Mouse (Mus musculus) cerebellum, adult (tissue): ENCODE data around the gene Flnb.

Source experiments
- ATAC-seq: cut with Nextera tagmentation; 2 replicates; pipeline ENCODE4 v1.9.2; 2017; ENCODE audit warnings: mild to moderate bottlenecking, moderate library complexity, mixed read lengths; ENCODE audit not compliant: insufficient number of reproducible peaks, low FRiP score, low TSS enrichment

Gene Flnb

GRCm38 (mm10) chr14:7888811-7889651 is 71.3 kb downstream of the Flnb start:
- ATAC-seq: peak; percentile 67; the same call in 1 of the 2 replicates

- ATAC-seq: no peak
Observed at GRCm38 (mm10) chr14:7889834-7890233, 72.1 kb downstream of the Flnb start.

GRCm38 (mm10) chr14:7891401-7891800 is 73.6 kb downstream of the Flnb start:
- no peak for ATAC-seq

GRCm38 (mm10) chr14:7896126-7896525 is 78.4 kb downstream of the Flnb start:
- no peak for ATAC-seq

- no peak for ATAC-seq
Observed at GRCm38 (mm10) chr14:7896699-7897098, 78.9 kb downstream of the Flnb start.

- ATAC-seq: no peak
Observed at GRCm38 (mm10) chr14:7899986-7900385, 82.2 kb downstream of the Flnb start.

GRCm38 (mm10) chr14:7900481-7901049 is 82.8 kb downstream of the Flnb start:
- no peak for ATAC-seq

GRCm38 (mm10) chr14:7901484-7902240 is 83.9 kb downstream of the Flnb start:
- no peak for ATAC-seq

GRCm38 (mm10) chr14:7907058-7907457 is 89.3 kb downstream of the Flnb start:
- ATAC-seq: no peak

- ATAC-seq: no peak
Observed at GRCm38 (mm10) chr14:7909472-7909871, 91.7 kb downstream of the Flnb start.

- no peak for ATAC-seq
Observed at GRCm38 (mm10) chr14:7913842-7914241, 96.1 kb downstream of the Flnb start.

GRCm38 (mm10) chr14:7914461-7914860 is 96.7 kb downstream of the Flnb start:
- ATAC-seq: no peak

GRCm38 (mm10) chr14:7918150-7918991 is 100.6 kb downstream of the Flnb start:
- ATAC-seq: no peak

- no peak for ATAC-seq
Observed at GRCm38 (mm10) chr14:7919309-7919708, 101.6 kb downstream of the Flnb start.

GRCm38 (mm10) chr14:7919921-7920320 is 102.2 kb downstream of the Flnb start:
- no peak for ATAC-seq

GRCm38 (mm10) chr14:7921459-7921858 is 103.7 kb downstream of the Flnb start:
- no peak for ATAC-seq

GRCm38 (mm10) chr14:7923635-7924034 is 105.9 kb downstream of the Flnb start:
- ATAC-seq: no peak

- no peak for ATAC-seq
Observed at GRCm38 (mm10) chr14:7928362-7928761, 110.6 kb downstream of the Flnb start.

- ATAC-seq: no peak
Observed at GRCm38 (mm10) chr14:7929029-7929428, 111.3 kb downstream of the Flnb start.

GRCm38 (mm10) chr14:7932151-7932550 is 114.4 kb downstream of the Flnb start:
- ATAC-seq: no peak
